Mouse (Mus musculus) bone marrow macrophage, adult 2 months (primary cell): Measurements from ENCODE around the gene Nprl2. TPM values are rescaled to one million over a fixed set of nuclear protein-coding genes. Genes with fewer than 3 reads are reported as not detected.
A peak's percentile ranks its signal among the peaks of the same experiment; 100 is the strongest.

Source experiments
- H3K27ac ChIP-seq: 2 replicates; pipeline ENCODE4 v1.5.1; 2012; ENCODE audit warnings: low read depth, low read length; ENCODE audit not compliant: insufficient read depth
- H3K4me1 ChIP-seq: 2 replicates; pipeline ENCODE4 v1.6.1; 2012; ENCODE audit warnings: low read length; ENCODE audit not compliant: control insufficient read depth, insufficient read depth
- H3K4me3 ChIP-seq: 2 replicates; pipeline ENCODE4 v1.5.1; 2012; ENCODE audit warnings: mild to moderate bottlenecking, low read length, moderate library complexity; ENCODE audit not compliant: insufficient read depth
- CTCF ChIP-seq: IDR thresholded peaks from 2 replicates; pipeline ENCODE4 v1.5.1; 2012; ENCODE audit warnings: low read depth, mild to moderate bottlenecking, low read length, moderate library complexity
- POLR2A ChIP-seq: IDR thresholded peaks from 2 replicates; pipeline ENCODE4 v1.6.1; 2012; ENCODE audit warnings: mild to moderate bottlenecking, low read depth, low read length, borderline replicate concordance
- polyA plus RNA-seq: library from polyadenylated mRNA; stranded (reverse); fragments of >200 nt; gene quantifications from 2 replicates; pipeline ENCODE4 v1.2.4, GENCODE M21; 2012; ENCODE audit not compliant: missing spikeins, insufficient read depth, insufficient read length

Nprl2 gene
- polyA plus RNA-seq, 1 experiment, result 22.5 TPM

- TF ChIP-seq POLR2A (no peak), CTCF (no peak)
- Histone ChIP-seq H3K4me1 (peaks cover 40% of the 10 kb centered on the region), H3K4me3 (no peak overlapping the region), H3K27ac (no peak overlapping the region)
These were observed 33.7 kb downstream of the Nprl2 start for GRCm38 (mm10) chr9:107575579-107576356.

DNA sequence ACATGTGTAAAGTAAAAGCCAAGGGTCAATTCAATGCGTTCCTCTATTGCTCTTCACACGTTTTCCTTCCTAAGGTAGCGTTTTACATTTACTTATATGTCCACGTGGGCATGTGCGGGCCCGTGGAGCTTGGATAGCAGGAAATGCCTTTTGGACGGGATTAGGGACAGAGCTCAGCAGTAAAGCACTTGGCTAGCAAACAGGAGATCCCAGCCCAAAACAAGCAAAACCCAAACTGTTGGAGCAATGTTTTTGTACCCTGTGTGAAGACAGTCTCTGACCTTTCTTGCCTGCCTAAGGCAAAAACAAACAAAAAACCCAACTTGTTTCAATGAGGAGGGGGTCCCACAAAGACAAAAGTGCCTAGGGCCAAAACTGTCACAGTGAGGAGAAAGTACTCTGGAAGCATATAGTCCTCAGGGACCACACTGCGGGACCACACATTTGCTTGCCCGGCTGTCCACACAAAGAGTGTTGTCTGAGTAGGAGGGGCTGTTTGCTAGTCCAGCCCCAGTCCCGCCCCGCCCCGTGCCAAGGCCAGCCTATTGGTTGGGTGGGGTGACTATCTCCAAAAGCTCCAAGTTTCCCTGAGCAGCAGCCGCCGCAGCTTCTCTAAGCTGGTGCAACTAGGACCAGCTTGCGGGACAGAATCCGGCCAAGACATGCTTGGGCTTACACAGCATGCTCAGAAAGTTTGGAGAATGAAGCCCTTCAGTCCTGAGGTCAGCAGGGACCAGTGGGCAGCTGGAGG is 34.5 kb downstream of the Nprl2 start, which contains the start of gene Hyal1:
Gene Hyal1 (plus strand): TSS at position 571 of the 751 bp plus-strand sequence.
- Histone ChIP-seq H3K27ac (no peak within 1 kb of the TSS), H3K4me1 (peaks cover 36% of the 10 kb centered on the region), H3K4me3 (peak within 1 kb of the TSS; percentile 29)
- TF ChIP-seq POLR2A, result no peak
- TF ChIP-seq CTCF, result no peak

DNA sequence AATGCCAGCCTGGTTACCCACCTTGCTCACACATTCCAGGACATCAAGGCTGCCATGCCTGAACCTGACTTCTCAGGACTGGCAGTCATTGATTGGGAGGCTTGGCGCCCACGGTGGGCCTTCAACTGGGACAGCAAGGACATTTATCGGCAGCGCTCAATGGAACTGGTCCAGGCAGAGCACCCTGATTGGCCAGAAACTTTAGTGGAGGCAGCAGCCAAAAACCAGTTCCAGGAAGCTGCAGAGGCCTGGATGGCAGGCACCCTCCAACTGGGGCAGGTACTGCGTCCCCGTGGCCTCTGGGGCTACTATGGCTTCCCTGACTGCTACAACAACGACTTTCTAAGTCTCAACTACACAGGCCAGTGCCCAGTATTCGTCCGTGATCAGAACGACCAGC is 35.8 kb downstream of the Nprl2 start:
- Histone ChIP-seq H3K27ac (no peak overlapping the region), H3K4me1 (peaks cover 34% of the 10 kb centered on the region), H3K4me3 (no peak overlapping the region)
- no peak for TF ChIP-seq CTCF

GRCm38 (mm10) chr9:107578587-107578986 is 36.6 kb downstream of the Nprl2 start, which contains the start of gene Naa80:
Gene Naa80, plus strand, starts transcription at chr9:107578887.
- Histone ChIP-seq H3K4me3 (peak within 1 kb of the TSS; percentile 2; the same call in 1 of the 2 replicates), H3K27ac (peak within 1 kb of the TSS; percentile 84), H3K4me1 (peaks cover 29% of the 10 kb centered on the region)
- TF ChIP-seq POLR2A (no peak), CTCF (no peak)

GRCm38 (mm10) chr9:107579023-107579900 is 37.2 kb downstream of the Nprl2 start:
- TF ChIP-seq CTCF (no peak), POLR2A (no peak)
- Histone ChIP-seq H3K4me1 (peaks cover 25% of the 10 kb centered on the region), H3K27ac (peak overlapping the region; percentile 84), H3K4me3 (peak overlapping the region; percentile 2; the same call in 1 of the 2 replicates)

DNA sequence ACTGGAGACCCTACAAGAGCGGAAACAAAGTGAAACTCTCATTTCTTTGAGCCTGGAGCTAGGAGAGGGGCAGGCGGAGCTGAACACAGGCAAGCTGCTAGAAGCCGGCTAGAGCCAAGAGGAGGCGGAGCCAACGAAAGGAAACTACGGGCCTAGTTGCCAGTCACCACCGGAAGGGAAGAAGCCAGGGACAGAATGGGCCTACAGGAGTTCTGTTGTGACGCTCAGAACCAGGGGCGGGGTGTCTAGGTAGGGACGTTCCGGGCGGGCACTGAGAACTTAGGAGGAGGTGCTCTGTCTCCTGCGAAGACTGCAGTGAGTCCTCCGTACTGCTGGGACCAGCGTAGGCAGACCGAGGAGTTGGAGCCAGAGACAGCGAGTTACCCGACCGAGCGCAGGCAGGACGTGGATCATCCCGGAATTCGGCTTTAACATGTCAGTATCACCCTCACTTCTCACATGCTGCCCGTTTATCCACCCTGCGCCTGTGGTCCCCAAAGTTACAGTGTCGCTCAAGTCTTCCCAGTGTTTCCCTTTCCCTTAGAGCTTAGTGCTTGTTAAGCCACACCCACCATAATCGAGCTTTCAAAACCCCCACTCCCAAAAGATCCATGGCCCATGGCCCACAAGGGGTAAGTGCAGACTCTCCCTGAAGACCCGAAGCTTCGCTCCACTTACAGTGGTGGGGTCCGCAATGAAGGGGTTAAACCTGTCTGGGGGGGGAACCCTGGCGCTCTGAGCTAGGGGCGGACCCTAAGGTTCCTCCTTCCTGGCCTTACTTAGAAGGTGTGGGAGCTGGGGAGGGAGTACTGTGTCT is 38.7 kb downstream of the Nprl2 start, which contains the start of gene Hyal3:
Gene Hyal3 (plus strand): TSS at position 318 of the 817 bp plus-strand sequence.
- Histone ChIP-seq H3K27ac (peak within 1 kb of the TSS; percentile 84), H3K4me3 (peak within 1 kb of the TSS; percentile 69), H3K4me1 (peaks cover 17% of the 10 kb centered on the region)
- TF ChIP-seq POLR2A (0 out of 2 replicates have a peak, but pooled peaks have one; percentile 75), CTCF (0 out of 2 replicates have a peak, but pooled peaks have one; percentile 8)

GRCm38 (mm10) chr9:107581584-107581983 is 39.6 kb downstream of the Nprl2 start:
- H3K4me1 ChIP-seq, result peaks cover 19% of the 10 kb centered on the region
- H3K4me3 ChIP-seq, result peak overlapping the region; percentile 69
- H3K27ac ChIP-seq, result peak overlapping the region; percentile 84; the same call in 1 of the 2 replicates
- no peak for TF ChIP-seq POLR2A
- TF ChIP-seq CTCF, result no peak

DNA sequence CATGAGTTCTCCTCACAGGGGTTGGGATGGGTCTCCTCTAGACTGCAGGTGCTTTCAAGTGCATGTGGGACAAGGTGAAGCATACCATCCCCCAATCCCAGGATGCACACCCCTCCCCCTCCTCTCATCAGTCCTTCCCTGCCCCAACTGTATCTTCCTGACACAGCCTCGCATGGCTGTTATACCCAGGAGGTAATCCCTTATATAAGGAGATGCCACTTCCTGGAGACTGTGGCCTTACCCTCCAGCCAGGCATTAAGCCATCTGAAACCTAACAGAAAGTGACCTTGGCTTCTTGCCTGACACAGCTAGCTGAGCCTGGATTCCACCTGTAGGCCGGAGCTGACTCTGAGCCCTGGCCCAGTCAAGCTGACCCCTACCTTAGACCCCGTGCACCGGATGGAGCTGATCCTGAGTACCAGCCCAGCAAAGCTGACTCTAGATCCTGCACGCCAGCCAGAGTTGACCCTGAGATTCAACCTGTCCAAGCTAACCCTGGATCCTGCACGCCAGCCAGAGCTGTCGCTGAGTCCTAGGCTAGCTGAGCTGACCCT is 40.6 kb downstream of the Nprl2 start:
- Histone ChIP-seq H3K4me1 (peaks cover 21% of the 10 kb centered on the region), H3K27ac (no peak overlapping the region), H3K4me3 (no peak overlapping the region)
- no peak for TF ChIP-seq POLR2A
- no peak for TF ChIP-seq CTCF
